Mouse (Mus musculus) heart, embryonic 16.5 days (tissue): ENCODE data around the gene Bsnd. TPM values are rescaled to one million over a fixed set of nuclear protein-coding genes. Genes with fewer than 3 reads are reported as not detected.

ENCODE experiments used
- ATAC-seq: fragments of 200-750 bp; cut with Nextera tagmentation; replicated peaks from 2 replicates; pipeline ENCODE4 v1.8.0; 2017; ENCODE audit warnings: moderate number of reproducible peaks; ENCODE audit not compliant: insufficient read depth, low FRiP score; ENCODE audit errors: extremely low read depth
- H3K27ac ChIP-seq: fragments of 300-500 bp; sonication (generic); 2 replicates; pipeline ENCODE4 v1.5.1; 2014; ENCODE audit warnings: mild to moderate bottlenecking, low read length, control low read depth, moderate library complexity
- H3K27me3 ChIP-seq: fragments of 300-500 bp; sonication (generic); 2 replicates; pipeline ENCODE4 v1.6.1; 2014; ENCODE audit warnings: low read length, mixed read lengths; ENCODE audit not compliant: control insufficient read depth, insufficient read depth
- H3K36me3 ChIP-seq: fragments of 300-500 bp; sonication (generic); 2 replicates; pipeline ENCODE4 v1.6.1; 2014; ENCODE audit not compliant: control insufficient read depth, insufficient read depth
- H3K4me1 ChIP-seq: fragments of 300-500 bp; sonication (generic); 2 replicates; pipeline ENCODE4 v1.6.1; 2014; ENCODE audit warnings: low read length, mixed read lengths; ENCODE audit not compliant: control insufficient read depth, insufficient read depth
- H3K4me2 ChIP-seq: fragments of 300-500 bp; sonication (generic); 2 replicates; pipeline ENCODE4 v1.6.1; 2014; ENCODE audit warnings: low read depth, mild to moderate bottlenecking, control low read depth, low read length
- H3K4me3 ChIP-seq: fragments of 300-500 bp; sonication (generic); 2 replicates; pipeline ENCODE4 v1.5.1; 2014; ENCODE audit warnings: mild to moderate bottlenecking, control low read depth, low read length
- H3K9ac ChIP-seq: fragments of 300-500 bp; sonication (generic); 2 replicates; pipeline ENCODE4 v1.6.1; 2014; ENCODE audit warnings: low read length, control low read depth
- H3K9me3 ChIP-seq: fragments of 300-500 bp; sonication (generic); replicated peaks from 2 replicates; pipeline ENCODE4 v1.6.1; 2016; ENCODE audit warnings: low read length; ENCODE audit not compliant: control insufficient read depth
- WGBS: fragments of 180-500 bp; shearing (Covaris S2); extraction: QIAGEN DNeasy Blood & Tissue Kit; methylation state at CpG from one replicate; pipeline ENCODE4 v1.1.7; 2014; 5-methylcytosine and 5-hydroxymethylcytosine counted together
- polyA plus RNA-seq: library from polyadenylated mRNA; unstranded; fragments of >200 nt; fragmentation: Nextera tagmentation; extraction: Ambion mirVana; gene quantifications from 2 replicates; pipeline ENCODE4 v1.2.1, GENCODE M21; 2015

Gene Bsnd
- polyA plus RNA-seq, 1 experiment from 2014 or later, result not detected

GRCm38 (mm10) chr4:106496833-106497232 is 4.8 kb upstream of the Bsnd start:
- Histone ChIP-seq H3K4me1 (no peaks in the 10 kb centered on the region), H3K4me3 (no peak overlapping the region), H3K9me3 (no peaks in the 10 kb centered on the region), H3K4me2 (no peak overlapping the region), H3K36me3 (no peaks in the 10 kb centered on the region), H3K27me3 (no peaks in the 10 kb centered on the region), H3K27ac (no peak overlapping the region), H3K9ac (no peak overlapping the region)
- no peak for ATAC-seq
- 54% methylated on average over 6 of the region's 6 CpGs for WGBS

- no peaks in the 10 kb centered on the region for H3K36me3 ChIP-seq
- no peaks in the 10 kb centered on the region for H3K27me3 ChIP-seq
- no peak overlapping the region for H3K27ac ChIP-seq
- H3K4me1 ChIP-seq, result no peaks in the 10 kb centered on the region
- H3K9ac ChIP-seq, result no peak overlapping the region
- no peak overlapping the region for H3K4me3 ChIP-seq
- 62% methylated on average over 2 of the region's 2 CpGs for WGBS
- H3K9me3 ChIP-seq, result no peaks in the 10 kb centered on the region
- no peak for ATAC-seq
- H3K4me2 ChIP-seq, result no peak overlapping the region
Measured at GRCm38 (mm10) chr4:106493639-106494038, 1.6 kb upstream of the Bsnd start.

GRCm38 (mm10) chr4:106490620-106491019 is 1.5 kb downstream of the Bsnd start:
- 54% methylated on average over 4 of the region's 4 CpGs for WGBS

GRCm38 (mm10) chr4:106483831-106484230 is 8.3 kb downstream of the Bsnd start:
- no peak overlapping the region for H3K4me3 ChIP-seq
- H3K9me3 ChIP-seq, result no peaks in the 10 kb centered on the region
- H3K9ac ChIP-seq, result no peak overlapping the region
- ATAC-seq, result no peak
- 78% methylated on average over 1 of the region's 1 CpGs for WGBS
- no peaks in the 10 kb centered on the region for H3K36me3 ChIP-seq
- no peak overlapping the region for H3K27ac ChIP-seq
- H3K27me3 ChIP-seq, result peaks cover 19% of the 10 kb centered on the region
- no peaks in the 10 kb centered on the region for H3K4me1 ChIP-seq
- no peak overlapping the region for H3K4me2 ChIP-seq

More at GRCm38 (mm10) chr4:106490620-106491019, 1.5 kb downstream of the Bsnd start:
- Histone ChIP-seq H3K36me3 (no peaks in the 10 kb centered on the region), H3K4me1 (no peaks in the 10 kb centered on the region), H3K27ac (no peak overlapping the region), H3K4me3 (no peak overlapping the region), H3K27me3 (no peaks in the 10 kb centered on the region), H3K9me3 (no peaks in the 10 kb centered on the region), H3K9ac (no peak overlapping the region), H3K4me2 (no peak overlapping the region)
- no peak for ATAC-seq

GRCm38 (mm10) chr4:106483215-106483727 is 8.8 kb downstream of the Bsnd start:
- Histone ChIP-seq H3K27ac (no peak overlapping the region), H3K9me3 (no peaks in the 10 kb centered on the region), H3K4me3 (no peak overlapping the region), H3K27me3 (peaks cover 19% of the 10 kb centered on the region), H3K4me2 (no peak overlapping the region), H3K36me3 (no peaks in the 10 kb centered on the region), H3K4me1 (no peaks in the 10 kb centered on the region), H3K9ac (no peak overlapping the region)
- 54% methylated on average over 7 of the region's 7 CpGs for WGBS
- no peak for ATAC-seq

GRCm38 (mm10) chr4:106480545-106480944 is 11.5 kb downstream of the Bsnd start:
- Histone ChIP-seq H3K27ac (no peak overlapping the region), H3K4me1 (no peaks in the 10 kb centered on the region), H3K27me3 (peaks cover 19% of the 10 kb centered on the region), H3K9ac (no peak overlapping the region), H3K4me3 (no peak overlapping the region), H3K9me3 (no peaks in the 10 kb centered on the region), H3K4me2 (no peak overlapping the region), H3K36me3 (no peaks in the 10 kb centered on the region)
- 80% methylated on average over 3 of the region's 3 CpGs for WGBS
- no peak for ATAC-seq

GRCm38 (mm10) chr4:106474241-106474640 is 17.8 kb downstream of the Bsnd start:
- ATAC-seq, result no peak
- no peak overlapping the region for H3K27ac ChIP-seq
- H3K36me3 ChIP-seq, result no peaks in the 10 kb centered on the region
- H3K9me3 ChIP-seq, result no peaks in the 10 kb centered on the region
- H3K27me3 ChIP-seq, result no peaks in the 10 kb centered on the region
- no peak overlapping the region for H3K4me2 ChIP-seq
- WGBS, result 3% methylated on average over 6 of the region's 6 CpGs
- no peak overlapping the region for H3K9ac ChIP-seq
- no peak overlapping the region for H3K4me3 ChIP-seq
- no peaks in the 10 kb centered on the region for H3K4me1 ChIP-seq

GRCm38 (mm10) chr4:106472335-106472734 is 19.7 kb downstream of the Bsnd start:
- no peak overlapping the region for H3K9ac ChIP-seq
- no peak; the same call in 1 of the 2 replicates for ATAC-seq
- H3K4me2 ChIP-seq, result no peak overlapping the region
- no peaks in the 10 kb centered on the region for H3K9me3 ChIP-seq
- H3K36me3 ChIP-seq, result no peaks in the 10 kb centered on the region
- H3K4me1 ChIP-seq, result no peaks in the 10 kb centered on the region
- 13% methylated on average over 3 of the region's 3 CpGs for WGBS
- H3K27me3 ChIP-seq, result no peaks in the 10 kb centered on the region
- H3K27ac ChIP-seq, result no peak overlapping the region
- no peak overlapping the region for H3K4me3 ChIP-seq

- no peaks in the 10 kb centered on the region for H3K36me3 ChIP-seq
- no peak overlapping the region for H3K4me3 ChIP-seq
- no peak for ATAC-seq
- no peak overlapping the region for H3K4me2 ChIP-seq
- H3K27me3 ChIP-seq, result no peaks in the 10 kb centered on the region
- H3K27ac ChIP-seq, result no peak overlapping the region
- WGBS, result 60% methylated on average over 5 of the region's 5 CpGs
- no peak overlapping the region for H3K9ac ChIP-seq
- no peaks in the 10 kb centered on the region for H3K9me3 ChIP-seq
- no peaks in the 10 kb centered on the region for H3K4me1 ChIP-seq
Measured at GRCm38 (mm10) chr4:106470921-106471320, 21.2 kb downstream of the Bsnd start.
